Mouse (Mus musculus): Measurements from ENCODE around the gene Abcg8. TPM values are rescaled to one million over a fixed set of nuclear protein-coding genes. Genes with fewer than 3 reads are reported as not detected.

The Abcg8 gene
- polyA plus RNA-seq, 1 experiment = not detected

GRCm38 (mm10) chr17:84690111-84690510 is 14.0 kb downstream of the Abcg8 start:
- TF ChIP-seq POLR2A (IDR thresholded peaks at IDR 0.05; ENCODE audit: extremely low read depth, insufficient read depth, low read length) (no peak), CTCF (IDR thresholded peaks at IDR 0.05; ENCODE audit: extremely low read depth, insufficient read depth, low read length) (no peak)
- H3K4me3 ChIP-seq (ENCODE audit: insufficient read depth, low read length) = no peak overlapping the region
- H3K4me1 ChIP-seq (ENCODE audit: control insufficient read depth, insufficient read depth, low read length) = no peaks in the 10 kb centered on the region
- no peak overlapping the region for H3K27ac ChIP-seq (ENCODE audit: insufficient read depth, low read length)

GRCm38 (mm10) chr17:84693741-84694140 is 17.6 kb downstream of the Abcg8 start:
- Histone ChIP-seq H3K4me3 (ENCODE audit: insufficient read depth, low read length) (no peak overlapping the region), H3K4me1 (ENCODE audit: control insufficient read depth, insufficient read depth, low read length) (no peaks in the 10 kb centered on the region), H3K27ac (ENCODE audit: insufficient read depth, low read length) (no peak overlapping the region)
- TF ChIP-seq CTCF (IDR thresholded peaks at IDR 0.05; ENCODE audit: extremely low read depth, insufficient read depth, low read length) = no peak
- TF ChIP-seq POLR2A (IDR thresholded peaks at IDR 0.05; ENCODE audit: extremely low read depth, insufficient read depth, low read length) = no peak

- no peak overlapping the region for H3K27ac ChIP-seq (ENCODE audit: insufficient read depth, low read length)
- H3K4me1 ChIP-seq (ENCODE audit: control insufficient read depth, insufficient read depth, low read length) = no peaks in the 10 kb centered on the region
- TF ChIP-seq CTCF (IDR thresholded peaks at IDR 0.05; ENCODE audit: extremely low read depth, insufficient read depth, low read length) (no peak), POLR2A (IDR thresholded peaks at IDR 0.05; ENCODE audit: extremely low read depth, insufficient read depth, low read length) (no peak)
- H3K4me3 ChIP-seq (ENCODE audit: insufficient read depth, low read length) = no peak overlapping the region
These were observed 20.4 kb downstream of the Abcg8 start for GRCm38 (mm10) chr17:84696537-84696936.

DNA sequence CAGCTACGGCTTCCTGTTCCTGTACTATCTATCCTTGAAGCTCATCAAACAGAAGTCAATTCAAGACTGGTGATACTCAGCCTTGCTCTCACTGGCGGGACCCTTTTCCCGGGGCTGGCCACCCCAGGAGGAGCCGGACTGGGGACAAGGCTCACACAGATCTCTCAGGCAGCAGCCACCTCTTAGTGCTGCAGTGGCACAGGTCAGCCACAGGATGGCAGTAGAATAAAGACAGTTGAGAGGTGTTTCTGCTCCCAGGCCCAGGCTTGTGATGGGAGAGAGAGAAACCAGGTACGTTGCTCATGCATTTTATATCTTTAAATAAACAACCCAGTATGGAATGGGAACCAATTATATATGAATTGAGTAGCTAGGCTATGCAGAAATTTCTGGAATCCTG is 22.6 kb downstream of the Abcg8 start:
- Histone ChIP-seq H3K4me1 (ENCODE audit: control insufficient read depth, insufficient read depth, low read length) (no peaks in the 10 kb centered on the region), H3K27ac (ENCODE audit: insufficient read depth, low read length) (no peak overlapping the region), H3K4me3 (ENCODE audit: insufficient read depth, low read length) (no peak overlapping the region)
- TF ChIP-seq POLR2A (IDR thresholded peaks at IDR 0.05; ENCODE audit: extremely low read depth, insufficient read depth, low read length) = no peak
- TF ChIP-seq CTCF (IDR thresholded peaks at IDR 0.05; ENCODE audit: extremely low read depth, insufficient read depth, low read length) = peak; percentile 92

DNA sequence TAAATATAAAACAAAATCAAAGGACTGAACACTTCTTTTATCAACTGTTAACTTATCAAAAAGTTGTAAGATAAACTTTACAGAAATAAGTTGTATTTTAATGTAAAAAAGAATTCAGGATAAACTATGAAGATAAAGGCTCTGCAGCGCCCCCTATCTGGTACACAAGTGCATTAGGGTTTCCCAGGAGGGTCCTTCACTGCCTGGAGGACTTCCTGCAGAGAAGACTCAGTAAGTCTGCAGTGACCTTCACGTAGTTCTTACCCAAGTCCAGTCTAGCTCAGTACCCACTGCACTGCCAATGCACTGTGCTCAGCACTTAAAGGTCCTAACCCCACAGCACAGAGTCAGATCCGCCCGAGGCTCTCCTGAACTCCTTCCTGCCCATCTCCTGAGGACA is 31.3 kb downstream of the Abcg8 start:
- Histone ChIP-seq H3K4me3 (ENCODE audit: insufficient read depth, low read length) (no peak overlapping the region), H3K4me1 (ENCODE audit: control insufficient read depth, insufficient read depth, low read length) (no peaks in the 10 kb centered on the region), H3K27ac (ENCODE audit: insufficient read depth, low read length) (no peak overlapping the region)
- TF ChIP-seq CTCF (IDR thresholded peaks at IDR 0.05; ENCODE audit: extremely low read depth, insufficient read depth, low read length) (0 out of 2 replicates have a peak, but pooled peaks have one; percentile 22), POLR2A (IDR thresholded peaks at IDR 0.05; ENCODE audit: extremely low read depth, insufficient read depth, low read length) (no peak)

GRCm38 (mm10) chr17:84708818-84709217 is 32.7 kb downstream of the Abcg8 start:
- H3K27ac ChIP-seq (ENCODE audit: insufficient read depth, low read length) = no peak overlapping the region
- H3K4me3 ChIP-seq (ENCODE audit: insufficient read depth, low read length) = no peak overlapping the region
- no peak for TF ChIP-seq POLR2A (IDR thresholded peaks at IDR 0.05; ENCODE audit: extremely low read depth, insufficient read depth, low read length)
- no peak for TF ChIP-seq CTCF (IDR thresholded peaks at IDR 0.05; ENCODE audit: extremely low read depth, insufficient read depth, low read length)
- H3K4me1 ChIP-seq (ENCODE audit: control insufficient read depth, insufficient read depth, low read length) = no peaks in the 10 kb centered on the region; the same call in 1 of the 2 replicates

GRCm38 (mm10) chr17:84709403-84709851 is 33.3 kb downstream of the Abcg8 start:
- no peaks in the 10 kb centered on the region; the same call in 1 of the 2 replicates for H3K4me1 ChIP-seq (ENCODE audit: control insufficient read depth, insufficient read depth, low read length)
- TF ChIP-seq CTCF (IDR thresholded peaks at IDR 0.05; ENCODE audit: extremely low read depth, insufficient read depth, low read length) = no peak
- no peak for TF ChIP-seq POLR2A (IDR thresholded peaks at IDR 0.05; ENCODE audit: extremely low read depth, insufficient read depth, low read length)
- H3K27ac ChIP-seq (ENCODE audit: insufficient read depth, low read length) = no peak overlapping the region
- H3K4me3 ChIP-seq (ENCODE audit: insufficient read depth, low read length) = no peak overlapping the region

DNA sequence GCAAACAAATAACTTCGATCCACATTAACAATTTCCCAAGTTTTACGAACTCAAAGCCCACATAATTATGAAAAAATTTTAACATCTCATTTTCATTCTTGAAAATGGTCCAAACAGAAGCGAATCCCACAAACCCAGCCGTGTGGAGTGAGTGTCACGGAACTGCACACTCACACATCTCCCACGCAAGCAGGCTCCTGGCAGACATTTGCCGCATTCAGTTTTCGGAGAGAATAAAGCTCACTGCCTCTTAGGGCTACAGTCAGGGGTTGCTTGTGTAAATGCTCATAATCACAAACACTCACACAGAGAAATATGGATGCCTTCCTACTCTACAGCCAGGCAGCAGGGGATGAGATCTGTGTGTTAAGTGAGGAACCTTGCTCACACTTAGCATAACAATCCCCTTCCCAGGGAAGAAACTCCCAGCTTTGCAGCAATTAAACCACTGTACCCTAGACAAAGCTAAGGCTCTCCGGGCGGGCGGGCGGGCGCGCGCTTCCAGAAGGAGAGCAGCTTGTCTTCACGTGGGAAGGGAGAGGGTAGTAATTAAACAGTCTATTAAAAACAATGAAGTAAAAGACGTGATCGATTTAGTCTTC is 37.6 kb downstream of the Abcg8 start:
- Histone ChIP-seq H3K4me3 (ENCODE audit: insufficient read depth, low read length) (no peak overlapping the region), H3K4me1 (ENCODE audit: control insufficient read depth, insufficient read depth, low read length) (no peaks in the 10 kb centered on the region; the same call in 1 of the 2 replicates), H3K27ac (ENCODE audit: insufficient read depth, low read length) (no peak overlapping the region)
- TF ChIP-seq CTCF (IDR thresholded peaks at IDR 0.05; ENCODE audit: extremely low read depth, insufficient read depth, low read length) = no peak
- TF ChIP-seq POLR2A (IDR thresholded peaks at IDR 0.05; ENCODE audit: extremely low read depth, insufficient read depth, low read length) = no peak

GRCm38 (mm10) chr17:84714930-84715329 is 38.8 kb downstream of the Abcg8 start:
- no peak for TF ChIP-seq CTCF (IDR thresholded peaks at IDR 0.05; ENCODE audit: extremely low read depth, insufficient read depth, low read length)
- TF ChIP-seq POLR2A (IDR thresholded peaks at IDR 0.05; ENCODE audit: extremely low read depth, insufficient read depth, low read length) = no peak
- no peak overlapping the region for H3K27ac ChIP-seq (ENCODE audit: insufficient read depth, low read length)
- H3K4me1 ChIP-seq (ENCODE audit: control insufficient read depth, insufficient read depth, low read length) = no peaks in the 10 kb centered on the region; the same call in 1 of the 2 replicates
- H3K4me3 ChIP-seq (ENCODE audit: insufficient read depth, low read length) = no peak overlapping the region

DNA sequence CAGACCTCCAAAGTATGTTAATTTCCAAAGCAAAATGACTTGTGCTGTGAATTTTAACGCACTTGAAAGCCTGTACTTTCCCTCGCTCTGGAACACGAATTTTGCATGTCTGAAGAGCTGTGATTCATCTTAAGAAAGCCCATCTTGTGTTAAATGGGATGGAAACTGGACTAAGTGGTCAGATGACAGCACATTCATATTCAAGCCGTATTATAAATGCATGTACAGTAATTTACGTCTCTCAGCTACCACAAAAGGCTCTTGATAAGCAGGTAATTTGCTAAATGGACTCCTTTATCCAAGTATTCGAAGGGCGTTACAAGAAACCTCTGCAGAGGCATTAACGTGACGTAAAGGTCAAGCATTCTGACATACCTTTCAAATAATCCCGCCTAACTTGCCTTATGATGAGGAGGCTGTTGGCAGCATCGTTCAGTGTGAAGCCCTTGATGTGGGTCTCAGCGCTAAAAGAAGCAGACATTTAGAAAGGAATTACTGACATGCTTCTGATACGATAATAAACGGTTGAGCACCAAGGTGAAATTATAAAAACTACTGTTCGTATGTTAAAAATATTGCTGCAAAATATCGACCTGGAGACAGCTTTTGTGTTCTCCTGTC is 40.3 kb downstream of the Abcg8 start:
- Histone ChIP-seq H3K4me1 (ENCODE audit: control insufficient read depth, insufficient read depth, low read length) (no peaks in the 10 kb centered on the region; the same call in 1 of the 2 replicates), H3K4me3 (ENCODE audit: insufficient read depth, low read length) (no peak overlapping the region), H3K27ac (ENCODE audit: insufficient read depth, low read length) (no peak overlapping the region)
- TF ChIP-seq CTCF (IDR thresholded peaks at IDR 0.05; ENCODE audit: extremely low read depth, insufficient read depth, low read length) (no peak), POLR2A (IDR thresholded peaks at IDR 0.05; ENCODE audit: extremely low read depth, insufficient read depth, low read length) (no peak)
